Mouse (Mus musculus): ENCODE measurements around the gene Il6ra. TPM values are rescaled to one million over a fixed set of nuclear protein-coding genes. Genes with fewer than 3 reads are reported as not detected.

The Il6ra gene
- polyA plus RNA-seq, 1 experiment from 2014 or later, result 0.83 TPM

GRCm38 (mm10) chr3:89909703-89910542 lies 3.1 kb downstream of the Il6ra start:
- 46% methylated on average over 5 of the region's 5 CpGs for WGBS
- no peak overlapping the region for H3K4me3 ChIP-seq (replicated peaks)
- H3K4me1 ChIP-seq (replicated peaks), result peaks cover 14% of the 10 kb centered on the region
- H3K4me2 ChIP-seq, result no peak overlapping the region
- H3K27me3 ChIP-seq, result peaks cover 49% of the 10 kb centered on the region
- no peak overlapping the region for H3K27ac ChIP-seq
- H3K36me3 ChIP-seq, result no peaks in the 10 kb centered on the region
- no peak overlapping the region for H3K9ac ChIP-seq (replicated peaks)
- no peak for ATAC-seq (ENCODE audit: insufficient number of reproducible peaks, insufficient read depth, low FRiP score, low TSS enrichment, low read depth)
- H3K9me3 ChIP-seq, result no peaks in the 10 kb centered on the region

- Histone ChIP-seq H3K27me3 (peaks cover 38% of the 10 kb centered on the region), H3K4me1 (replicated peaks) (peaks cover 14% of the 10 kb centered on the region), H3K9me3 (no peaks in the 10 kb centered on the region), H3K4me3 (replicated peaks) (no peak overlapping the region), H3K4me2 (no peak overlapping the region), H3K9ac (replicated peaks) (no peak overlapping the region), H3K36me3 (no peaks in the 10 kb centered on the region), H3K27ac (no peak overlapping the region)
- 75% methylated on average over 6 of the region's 6 CpGs for WGBS
- no peak for ATAC-seq (ENCODE audit: insufficient number of reproducible peaks, insufficient read depth, low FRiP score, low TSS enrichment, low read depth)
Observed at GRCm38 (mm10) chr3:89908836-89909235, 4.2 kb downstream of the Il6ra start.

- H3K4me1 ChIP-seq (replicated peaks), result peaks cover 6% of the 10 kb centered on the region; the same call in 1 of the 2 replicates
Observed at GRCm38 (mm10) chr3:89907846-89908245, 5.2 kb downstream of the Il6ra start.

GRCm38 (mm10) chr3:89899511-89899908 lies 13.5 kb downstream of the Il6ra start:
- Histone ChIP-seq H3K27me3 (no peaks in the 10 kb centered on the region), H3K4me2 (no peak overlapping the region), H3K4me3 (replicated peaks) (no peak overlapping the region), H3K9me3 (no peaks in the 10 kb centered on the region), H3K9ac (replicated peaks) (no peak overlapping the region), H3K36me3 (no peaks in the 10 kb centered on the region), H3K27ac (no peak overlapping the region), H3K4me1 (replicated peaks) (0 out of 2 replicates have a peak, but pooled peaks cover 7% of the 10 kb centered on the region)
- ATAC-seq (ENCODE audit: insufficient number of reproducible peaks, insufficient read depth, low FRiP score, low TSS enrichment, low read depth), result no peak
- 76% methylated on average over 8 of the region's 8 CpGs for WGBS

More at GRCm38 (mm10) chr3:89907846-89908245, 5.2 kb downstream of the Il6ra start:
- Histone ChIP-seq H3K27me3 (peaks cover 28% of the 10 kb centered on the region), H3K4me2 (no peak overlapping the region), H3K9ac (replicated peaks) (no peak overlapping the region), H3K36me3 (no peaks in the 10 kb centered on the region), H3K4me3 (replicated peaks) (no peak overlapping the region), H3K27ac (no peak overlapping the region), H3K9me3 (no peaks in the 10 kb centered on the region)
- 82% methylated on average over 3 of the region's 3 CpGs for WGBS
- no peak for ATAC-seq (ENCODE audit: insufficient number of reproducible peaks, insufficient read depth, low FRiP score, low TSS enrichment, low read depth)

- ATAC-seq (ENCODE audit: insufficient number of reproducible peaks, insufficient read depth, low FRiP score, low TSS enrichment, low read depth), result no peak
- Histone ChIP-seq H3K4me3 (replicated peaks) (no peak overlapping the region), H3K27me3 (no peaks in the 10 kb centered on the region), H3K27ac (no peak overlapping the region), H3K9ac (replicated peaks) (no peak overlapping the region), H3K4me1 (replicated peaks) (0 out of 2 replicates have a peak, but pooled peaks cover 7% of the 10 kb centered on the region), H3K4me2 (no peak overlapping the region), H3K9me3 (no peaks in the 10 kb centered on the region), H3K36me3 (no peaks in the 10 kb centered on the region)
- WGBS, result 68% methylated on average over 5 of the region's 5 CpGs
Observed at GRCm38 (mm10) chr3:89898870-89899510, 14.0 kb downstream of the Il6ra start.

GRCm38 (mm10) chr3:89898011-89898410 lies 15.0 kb downstream of the Il6ra start:
- H3K27me3 ChIP-seq, result no peaks in the 10 kb centered on the region
- H3K9me3 ChIP-seq, result no peaks in the 10 kb centered on the region
- H3K4me3 ChIP-seq (replicated peaks), result no peak overlapping the region
- H3K27ac ChIP-seq, result no peak overlapping the region
- H3K36me3 ChIP-seq, result no peaks in the 10 kb centered on the region
- 0 out of 2 replicates have a peak, but pooled peaks cover 7% of the 10 kb centered on the region for H3K4me1 ChIP-seq (replicated peaks)
- H3K4me2 ChIP-seq, result no peak overlapping the region
- H3K9ac ChIP-seq (replicated peaks), result 0 out of 2 replicates have a peak overlapping the region, but pooled peaks have one; percentile 28
- 76% methylated on average over 10 of the region's 10 CpGs for WGBS
- ATAC-seq (ENCODE audit: insufficient number of reproducible peaks, insufficient read depth, low FRiP score, low TSS enrichment, low read depth), result no peak

- no peak for ATAC-seq (ENCODE audit: insufficient number of reproducible peaks, insufficient read depth, low FRiP score, low TSS enrichment, low read depth)
- no peaks in the 10 kb centered on the region for H3K27me3 ChIP-seq
- H3K9me3 ChIP-seq, result no peaks in the 10 kb centered on the region
- no peak overlapping the region for H3K4me2 ChIP-seq
- no peak overlapping the region for H3K27ac ChIP-seq
- no peaks in the 10 kb centered on the region for H3K36me3 ChIP-seq
- whole genome bisulfite sequencing, result 63% methylated on average over 8 of the region's 8 CpGs
- H3K4me3 ChIP-seq (replicated peaks), result no peak overlapping the region
- H3K4me1 ChIP-seq (replicated peaks), result 0 out of 2 replicates have a peak, but pooled peaks cover 7% of the 10 kb centered on the region
- H3K9ac ChIP-seq (replicated peaks), result no peak overlapping the region
Observed at GRCm38 (mm10) chr3:89897204-89897796, 15.7 kb downstream of the Il6ra start.

- Histone ChIP-seq H3K9me3 (no peaks in the 10 kb centered on the region), H3K4me1 (replicated peaks) (0 out of 2 replicates have a peak, but pooled peaks cover 7% of the 10 kb centered on the region), H3K4me2 (no peak overlapping the region), H3K27ac (no peak overlapping the region), H3K27me3 (no peaks in the 10 kb centered on the region), H3K9ac (replicated peaks) (no peak overlapping the region), H3K4me3 (replicated peaks) (no peak overlapping the region), H3K36me3 (no peaks in the 10 kb centered on the region)
- ATAC-seq (ENCODE audit: insufficient number of reproducible peaks, insufficient read depth, low FRiP score, low TSS enrichment, low read depth), result no peak
- 26% methylated on average over 5 of the region's 5 CpGs for WGBS
Observed at GRCm38 (mm10) chr3:89896571-89896970, 16.4 kb downstream of the Il6ra start.

GRCm38 (mm10) chr3:89892517-89893106 lies 20.4 kb downstream of the Il6ra start:
- no peak overlapping the region for H3K4me2 ChIP-seq
- H3K4me3 ChIP-seq (replicated peaks), result no peak overlapping the region
- WGBS, result 83% methylated on average over 5 of the region's 5 CpGs
- no peaks in the 10 kb centered on the region for H3K27me3 ChIP-seq
- ATAC-seq (ENCODE audit: insufficient number of reproducible peaks, insufficient read depth, low FRiP score, low TSS enrichment, low read depth), result no peak
- H3K9me3 ChIP-seq, result no peaks in the 10 kb centered on the region
- no peaks in the 10 kb centered on the region for H3K36me3 ChIP-seq
- H3K27ac ChIP-seq, result no peak overlapping the region
- no peak overlapping the region for H3K9ac ChIP-seq (replicated peaks)
- peaks cover 21% of the 10 kb centered on the region for H3K4me1 ChIP-seq (replicated peaks)

- H3K27ac ChIP-seq, result no peak overlapping the region
- no peak for ATAC-seq (ENCODE audit: insufficient number of reproducible peaks, insufficient read depth, low FRiP score, low TSS enrichment, low read depth)
- H3K36me3 ChIP-seq, result no peaks in the 10 kb centered on the region
- no peak overlapping the region for H3K9ac ChIP-seq (replicated peaks)
- peaks cover 19% of the 10 kb centered on the region for H3K4me1 ChIP-seq (replicated peaks)
- H3K4me3 ChIP-seq (replicated peaks), result no peak overlapping the region
- no peaks in the 10 kb centered on the region for H3K9me3 ChIP-seq
- H3K27me3 ChIP-seq, result no peaks in the 10 kb centered on the region
- no peak overlapping the region for H3K4me2 ChIP-seq
Observed at GRCm38 (mm10) chr3:89891696-89892095, 21.3 kb downstream of the Il6ra start.
